Mouse (Mus musculus) monocyte, adult 5-6 weeks (primary cell): ENCODE data around the gene Gm35315. TPM values are rescaled to one million over a fixed set of nuclear protein-coding genes. Genes with fewer than 3 reads are reported as not detected.
"Not testable (repeated sequence)": the region's sequence is repeated elsewhere in the genome, so short reads cannot be mapped to it uniquely, and the experiment has no call there.

Source experiments
- ATAC-seq: fragments of 153-309, 156-312 bp; replicated peaks from 2 replicates; pipeline ENCODE4 v1.8.0; 2017; ENCODE audit warnings: mild to moderate bottlenecking; ENCODE audit not compliant: low TSS enrichment, insufficient number of reproducible peaks, severe bottlenecking, poor library complexity, low FRiP score
- total RNA-seq: library from RNA; stranded (forward); fragments of 200-1000, 200-491, 200-594 nt; gene quantifications from 3 replicates; pipeline ENCODE4 v1.2.3, GENCODE M21; 2017

Gm35315 gene
- total RNA-seq, 1 experiment from 2014 or later = 0.76 TPM

DNA sequence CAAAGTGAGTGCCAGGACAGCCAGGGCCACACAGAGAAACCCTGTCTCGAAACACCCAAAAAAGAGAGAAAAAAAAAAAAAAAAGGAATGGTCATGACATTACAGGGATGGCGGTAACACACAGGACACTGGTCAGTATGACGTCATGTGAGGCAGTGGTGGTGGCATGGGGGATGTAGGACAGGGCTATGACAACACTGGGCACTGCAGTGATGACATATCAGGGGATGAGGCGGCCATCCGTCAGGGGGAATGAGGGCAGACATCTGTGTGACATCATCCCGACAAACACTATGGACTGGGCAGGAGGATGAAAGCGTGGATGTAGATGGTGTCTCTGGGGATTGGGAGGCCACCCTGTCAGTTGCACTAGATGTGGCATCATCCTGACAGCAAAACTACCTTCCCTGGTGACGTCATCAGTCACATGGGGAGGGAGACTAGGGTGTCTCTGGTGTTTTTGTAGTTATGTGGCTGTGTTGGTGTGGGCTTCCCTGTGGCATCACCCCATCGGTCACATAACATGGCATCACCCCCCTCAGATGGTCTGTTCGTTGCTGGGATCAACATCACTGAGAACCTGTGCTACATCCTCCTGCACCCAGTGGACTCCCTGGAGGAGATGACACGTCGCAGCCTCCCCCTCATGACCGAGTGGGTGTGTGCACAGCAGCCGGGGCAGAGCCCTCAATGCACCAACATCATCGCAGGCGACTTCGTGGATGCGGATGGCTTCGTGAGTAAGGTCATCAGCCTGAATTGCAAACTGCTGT is 8.8 kb upstream of the Gm35315 start:
- no peak for ATAC-seq

- no peak for ATAC-seq
These were observed 8.2 kb upstream of the Gm35315 start for GRCm38 (mm10) chr5:110102429-110102828.

- no peak; the same call in 1 of the 2 replicates for ATAC-seq
These were observed 7.6 kb upstream of the Gm35315 start for GRCm38 (mm10) chr5:110101716-110102347.

DNA sequence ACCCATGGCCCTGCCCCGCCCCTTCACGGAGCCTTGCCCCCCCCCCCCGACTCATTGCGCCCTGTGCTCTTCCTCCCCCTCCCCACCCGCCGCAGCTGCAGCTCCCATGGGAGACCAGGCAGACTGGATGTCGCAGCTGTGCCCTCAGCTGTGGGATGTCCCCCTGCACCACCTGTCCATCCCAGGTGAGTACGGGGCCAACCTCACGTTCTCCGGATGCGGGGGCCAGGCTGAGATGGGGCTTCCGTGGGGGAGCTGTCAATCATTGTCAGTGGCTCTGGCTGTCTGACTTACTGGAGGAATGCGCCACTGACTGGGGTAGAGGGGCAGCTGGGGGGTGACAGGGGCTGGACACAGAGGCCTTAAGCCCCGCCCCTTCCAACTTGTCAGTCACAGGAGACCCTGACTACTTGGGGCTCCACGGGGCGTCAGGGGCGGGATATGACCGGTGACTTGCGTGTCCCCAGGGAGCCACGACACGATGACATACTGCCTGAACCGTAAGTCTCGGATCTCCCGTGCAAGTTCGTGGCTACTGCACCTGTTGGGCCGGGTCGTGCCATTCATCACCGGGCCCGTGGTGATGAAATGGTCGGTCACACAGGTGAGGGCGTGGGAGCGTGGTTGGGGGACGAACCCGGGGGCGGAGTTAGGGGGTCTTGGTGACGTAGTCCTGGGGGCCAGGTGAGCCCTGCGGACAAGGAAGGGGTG is 6.9 kb upstream of the Gm35315 start:
- ATAC-seq = no peak

- no peak for ATAC-seq
These were observed 5.7 kb upstream of the Gm35315 start, which contains the start of gene Plcxd1 for GRCm38 (mm10) chr5:110099656-110100580. Gene Plcxd1 (plus strand): TSS chr5:110099969.

- no peak for ATAC-seq
These were observed 4.8 kb upstream of the Gm35315 start for GRCm38 (mm10) chr5:110098991-110099477.

- ATAC-seq = no peak
These were observed 610 bp upstream of the Gm35315 start for GRCm38 (mm10) chr5:110094847-110095213.

- ATAC-seq = no peak
These were observed 2.7 kb downstream of the Gm35315 start for GRCm38 (mm10) chr5:110091546-110091945.

GRCm38 (mm10) chr5:110086161-110086866 is 7.9 kb downstream of the Gm35315 start:
- no peak for ATAC-seq

- ATAC-seq = no peak
These were observed 11.3 kb downstream of the Gm35315 start for GRCm38 (mm10) chr5:110082961-110083360.

DNA sequence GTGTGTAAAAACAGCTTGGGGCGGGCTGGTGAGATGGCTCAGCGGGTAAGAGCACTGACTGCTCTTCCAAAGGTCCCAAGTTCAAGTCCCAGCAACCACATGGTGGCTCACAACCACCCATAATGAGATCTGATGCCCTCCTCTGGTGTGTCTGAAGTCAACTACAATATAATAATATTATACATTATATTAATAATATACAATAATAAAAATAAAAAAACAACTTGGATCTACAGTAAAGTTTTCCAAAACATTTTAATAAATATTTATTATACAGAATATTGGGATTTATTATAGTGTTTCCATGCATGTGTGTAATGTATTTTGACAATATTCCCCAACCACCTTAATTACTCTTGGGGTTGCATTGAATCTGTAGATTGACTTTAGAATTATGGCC is 21.8 kb downstream of the Gm35315 start, which contains the start of gene Gm17655:
TSS of gene Gm17655 (minus strand) at position 101 of the 400 bp plus-strand sequence.
- not testable (repeated sequence) for ATAC-seq

GRCm38 (mm10) chr5:110057637-110058408 is 36.4 kb downstream of the Gm35315 start:
- peak; percentile 97 for ATAC-seq

Other genes starting within 250 kb of the Gm35315 start
- 14.0 to 34.6 TPM (median 17.2 TPM) in 3 replicates for gene Gm15446, start 171.0 kb downstream of the Gm35315 start, total RNA-seq
- gene Zfp932, start 97.9 kb downstream of the Gm35315 start, total RNA-seq = 12.5 to 78.7 TPM (median 59.7 TPM) in 3 replicates
- gene Gm17655, start 21.9 kb downstream of the Gm35315 start, total RNA-seq = 2.0 to 47.1 TPM (median 6.6 TPM) in 3 replicates
- 0.10 to 2.3 TPM in 2 of 3 replicates, not detected in the other for gene Plcxd1, start 5.5 kb upstream of the Gm35315 start, total RNA-seq
- gene Gtpbp6, start 13.8 kb upstream of the Gm35315 start, total RNA-seq = 31.9 to 41.2 TPM (median 37.7 TPM) in 3 replicates
- 6.8 to 11.4 TPM (median 11.3 TPM) in 3 replicates for gene Zfp605, start 15.7 kb upstream of the Gm35315 start, total RNA-seq
- 84.6 to 106 TPM (median 89.6 TPM) in 3 replicates for gene Chfr, start 41.4 kb upstream of the Gm35315 start, total RNA-seq
- 26.9 to 50.9 TPM (median 39.0 TPM) in 3 replicates for gene Golga3, start 82.3 kb upstream of the Gm35315 start, total RNA-seq
- gene Ankle2, start 136.6 kb upstream of the Gm35315 start, total RNA-seq = 62.3 to 65.9 TPM (median 64.4 TPM) in 3 replicates
- 23.6 to 27.7 TPM (median 24.7 TPM) in 3 replicates for gene Pgam5, start 175.5 kb upstream of the Gm35315 start, total RNA-seq
- gene Pxmp2, start 191.8 kb upstream of the Gm35315 start, total RNA-seq = 0.53 to 9.9 TPM (median 2.7 TPM) in 3 replicates
- 2.1 to 5.1 TPM (median 4.1 TPM) in 3 replicates for gene Pole, start 191.9 kb upstream of the Gm35315 start, total RNA-seq
- gene P2rx2, start 248.8 kb upstream of the Gm35315 start, total RNA-seq = not detected in 3 replicates